Mouse (Mus musculus) brain, adult 2 months (tissue): ENCODE measurements around the gene Tbc1d17.
"Not testable (repeated sequence)": the region's sequence is repeated elsewhere in the genome, so short reads cannot be mapped to it uniquely, and the experiment has no call there.

ENCODE experiments used
- DNase-seq: peaks from one replicate; pipeline ENCODE4 v3.0.0; 2011; ENCODE audit warnings: low read depth, low spot score

Gene Tbc1d17

DNA sequence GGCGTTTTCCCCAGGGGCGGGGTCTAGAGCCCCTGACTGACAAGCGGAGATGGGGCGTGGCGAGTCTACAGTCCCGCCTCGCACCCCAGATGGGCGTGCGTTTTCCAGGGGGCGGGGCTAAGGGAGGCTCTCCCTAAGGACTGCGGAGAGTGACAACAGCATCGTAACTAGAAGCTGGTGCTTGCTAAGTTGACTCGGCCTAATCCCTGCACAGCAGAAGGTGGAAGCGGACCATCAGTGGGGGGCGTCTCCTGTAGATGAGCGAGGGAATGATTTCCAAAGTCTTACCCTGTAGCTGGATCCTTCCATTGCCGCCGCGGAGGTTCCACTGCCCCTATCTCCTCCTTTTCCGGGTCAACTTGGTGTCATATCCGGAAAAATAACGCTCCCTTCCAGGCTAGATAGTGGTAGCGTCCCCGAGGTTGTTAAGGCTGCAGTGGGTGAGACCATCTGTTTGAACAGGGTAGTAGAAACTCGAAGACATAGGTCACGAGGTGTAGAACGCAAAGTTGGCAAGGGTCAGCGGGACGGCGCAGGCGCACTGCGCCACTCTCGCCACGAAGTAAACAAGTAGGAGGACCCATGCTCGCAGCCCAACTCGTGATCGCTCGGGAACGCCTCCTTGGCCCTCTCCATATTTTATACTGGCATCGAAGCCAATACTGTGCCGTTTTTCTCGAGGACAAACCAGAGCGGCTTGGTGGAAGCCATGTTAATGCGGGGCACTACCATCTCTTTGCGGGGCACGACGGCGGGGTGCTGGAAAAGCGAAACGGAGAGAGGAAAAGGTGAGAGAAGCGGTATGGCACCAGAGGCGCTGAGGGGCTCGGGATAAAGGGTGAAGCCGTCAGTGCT is at the start of gene Tbc1d17, which contains the start of gene Akt1s1:
Tbc1d17 (minus strand) TSS at position 519 of the 855 bp plus-strand sequence.
Akt1s1 (plus strand) TSS at position 431 of the 855 bp plus-strand sequence.
- peak; percentile 100 for DNase-seq

DNA sequence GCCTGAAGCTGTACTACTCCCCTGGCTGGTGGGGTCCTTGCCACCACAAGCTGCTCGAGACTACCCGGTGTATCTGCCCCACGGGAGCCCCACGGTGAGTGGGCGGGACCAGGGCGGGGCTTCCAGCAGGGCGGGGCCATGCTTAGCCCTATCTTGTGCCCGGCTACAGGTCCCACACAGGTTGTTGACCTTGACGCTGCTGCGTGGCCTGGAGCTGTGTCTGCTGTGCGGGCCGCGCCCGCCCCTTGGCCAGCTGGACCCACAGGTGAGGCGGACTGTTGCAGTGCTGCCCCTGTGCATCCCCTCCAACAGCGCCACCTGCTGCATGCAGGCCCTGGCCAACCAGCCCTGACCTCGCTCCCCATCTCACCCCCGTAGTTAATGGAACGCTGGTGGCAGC is 49.7 kb upstream of the Tbc1d17 start:
- DNase-seq: no peak

DNA sequence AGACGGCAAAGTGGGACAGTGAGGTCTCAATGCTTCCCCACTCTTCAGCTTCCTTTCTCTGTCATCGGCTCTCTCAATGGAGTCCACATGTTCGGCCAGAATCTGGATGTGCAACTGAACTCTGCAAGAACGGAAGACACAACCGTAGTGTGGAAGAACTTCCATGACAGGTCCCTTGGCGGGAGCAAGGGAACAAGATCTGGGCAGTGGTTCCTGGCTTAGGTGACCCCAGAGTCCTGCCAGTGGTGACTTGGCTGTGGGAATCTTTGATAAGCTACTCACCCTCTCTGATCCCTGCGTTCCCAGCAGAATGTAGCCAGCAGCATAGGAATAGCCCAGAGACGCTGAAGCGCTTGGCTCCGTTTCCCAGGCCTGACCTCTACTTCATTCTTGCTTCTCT is 47.6 kb upstream of the Tbc1d17 start:
- DNase-seq: no peak

DNA sequence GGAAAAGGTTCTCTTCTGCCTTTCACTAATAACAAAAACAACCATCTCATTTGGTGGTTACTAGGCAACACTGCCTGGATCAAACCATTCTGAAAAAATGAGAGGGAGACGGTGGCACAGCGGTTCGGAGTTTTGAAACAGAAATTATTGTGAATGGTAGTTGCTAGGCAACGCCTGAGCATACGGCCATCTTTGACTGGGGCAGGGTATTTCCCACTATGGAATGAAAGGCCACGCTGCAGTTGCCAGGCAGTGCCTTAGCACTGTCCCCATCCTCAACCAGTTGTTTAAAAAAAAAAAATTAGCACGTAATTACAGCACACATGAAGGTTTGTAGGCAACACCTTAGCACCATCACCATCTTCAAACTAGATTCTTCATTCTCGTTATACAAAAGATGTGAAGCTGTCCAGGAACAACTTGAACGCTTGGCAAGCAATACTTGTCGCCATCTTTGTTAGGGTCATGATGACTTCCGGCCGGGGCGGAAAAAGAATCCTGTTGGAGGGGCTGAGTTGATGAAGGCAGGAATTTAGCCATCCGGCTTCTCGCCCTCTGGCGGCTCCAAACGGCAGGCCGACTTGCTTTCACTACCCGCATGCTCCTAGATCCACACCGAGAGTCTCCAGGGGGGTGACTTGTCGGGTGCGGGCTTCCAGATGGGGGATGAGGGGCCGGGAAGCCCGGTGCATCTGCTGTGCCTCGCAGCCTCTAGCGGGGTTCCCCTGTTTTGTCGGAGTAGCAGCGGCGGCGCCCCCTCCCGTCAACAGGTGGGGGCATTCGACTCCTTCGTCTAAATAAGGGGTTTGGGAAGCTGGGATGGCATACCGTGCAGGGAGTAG is 46.9 kb upstream of the Tbc1d17 start, which contains the start of gene Fuz:
Fuz (plus strand) TSS at position 487 of the 842 bp plus-strand sequence.
- peak; percentile 99 for DNase-seq

DNA sequence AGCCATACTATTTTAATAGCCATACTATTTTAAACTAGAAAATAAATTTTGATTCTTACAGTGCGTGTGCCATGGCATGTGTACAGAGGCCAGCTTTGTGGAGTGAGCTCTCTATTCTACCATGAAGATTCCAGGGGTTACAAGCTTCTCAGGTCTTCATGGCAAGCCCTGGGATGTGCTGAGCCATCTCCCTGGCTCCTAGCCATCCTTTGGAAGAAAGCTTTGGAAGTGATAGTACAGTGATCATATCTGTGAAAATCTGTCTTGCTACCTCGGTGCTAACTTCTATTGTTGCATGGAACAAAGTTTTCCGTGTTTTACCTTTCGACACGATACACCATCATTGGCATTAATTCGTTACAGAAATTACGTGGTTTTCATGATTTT is 46.3 kb upstream of the Tbc1d17 start:
- peak; percentile 68 for DNase-seq

DNA sequence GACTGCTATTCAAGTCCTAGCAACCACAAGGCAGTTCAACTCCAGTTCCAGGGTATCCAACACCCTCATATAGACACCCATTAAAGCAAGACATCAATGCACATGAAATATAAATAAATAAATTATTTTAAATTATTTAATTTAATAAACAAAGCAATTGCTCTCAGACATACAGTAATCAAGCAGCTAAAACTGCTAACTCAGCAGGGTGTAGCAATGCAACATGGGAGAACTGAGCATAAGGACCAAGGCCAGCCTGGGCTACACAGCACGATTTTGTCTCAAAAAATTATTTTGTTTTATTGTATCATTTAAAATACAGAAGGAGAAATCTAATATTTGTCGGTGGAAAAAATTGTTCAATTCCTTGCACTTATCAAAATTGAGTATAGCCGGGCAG is 45.3 kb upstream of the Tbc1d17 start:
- no peak for DNase-seq

DNA sequence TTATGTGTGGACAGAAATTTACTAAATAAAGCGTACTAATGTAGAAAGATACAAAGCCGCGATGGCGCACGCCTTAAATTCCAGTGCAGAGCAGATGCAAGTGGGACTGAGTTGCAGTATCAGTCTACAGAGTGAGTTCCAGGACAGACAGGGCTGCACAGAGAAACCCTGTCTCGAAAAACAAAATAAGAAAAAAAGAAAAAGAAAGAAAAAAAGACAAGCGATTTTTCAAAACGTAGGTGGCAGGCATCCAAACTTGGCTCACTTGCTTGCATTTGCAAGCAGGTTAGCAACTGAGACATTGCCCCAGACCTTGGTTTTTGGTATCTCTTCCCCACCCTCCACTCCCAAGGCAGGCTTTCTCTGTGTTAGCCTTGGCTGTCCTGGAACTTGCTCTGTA is 44.3 kb upstream of the Tbc1d17 start:
- DNase-seq: no peak

DNA sequence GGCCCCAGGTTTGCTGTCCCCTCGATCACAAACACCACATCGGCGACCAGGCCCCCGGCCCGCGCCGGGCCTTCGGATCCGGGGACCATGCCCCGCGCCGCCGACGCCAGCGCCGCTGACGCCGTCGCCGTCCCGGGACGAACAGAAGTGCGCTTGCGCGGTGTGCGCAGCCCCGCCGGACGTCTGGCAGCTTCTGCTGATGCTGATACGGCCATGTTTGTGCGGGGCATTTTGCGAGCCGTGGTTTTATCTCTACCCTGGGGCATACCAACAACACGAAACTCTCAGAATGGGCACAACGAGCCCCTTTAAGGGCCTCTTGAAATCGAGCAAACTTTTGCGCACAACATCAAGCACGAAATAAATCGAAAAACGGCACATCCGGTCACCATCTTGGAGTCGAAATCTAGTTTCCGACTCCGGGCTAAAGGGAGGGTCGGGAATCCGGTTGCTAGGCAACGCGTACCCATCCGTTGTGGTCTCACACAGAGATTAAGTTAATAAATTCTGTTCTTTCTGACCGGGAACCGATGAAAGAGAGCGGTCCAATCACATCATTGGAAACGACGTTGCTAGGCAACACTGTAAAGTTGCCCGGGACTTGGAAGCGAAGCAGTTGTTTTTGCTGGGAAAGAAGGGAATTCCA is 43.5 kb upstream of the Tbc1d17 start, which contains the start of gene Med25:
Med25 (minus strand) TSS at position 437 of the 646 bp plus-strand sequence.
- peak; percentile 97 for DNase-seq

DNA sequence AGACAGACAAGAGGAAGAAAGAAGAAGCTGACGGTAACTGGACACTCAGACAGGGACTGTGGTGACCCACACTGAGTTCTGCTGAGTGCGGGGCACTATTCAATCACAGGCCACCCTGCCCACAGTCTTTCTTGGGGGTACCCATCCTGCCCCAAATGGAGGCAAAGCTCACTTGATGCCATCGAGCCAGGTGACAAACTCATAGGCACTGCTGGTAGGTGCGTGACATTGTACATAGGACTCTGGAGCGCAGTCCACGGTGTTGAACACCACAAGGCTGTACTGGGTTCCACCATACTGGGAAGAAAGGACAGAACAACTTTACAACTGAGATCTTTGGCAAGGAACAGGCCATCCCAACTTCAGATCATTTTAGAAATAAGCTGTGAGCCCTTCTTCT is 42.7 kb upstream of the Tbc1d17 start:
- DNase-seq: no peak

DNA sequence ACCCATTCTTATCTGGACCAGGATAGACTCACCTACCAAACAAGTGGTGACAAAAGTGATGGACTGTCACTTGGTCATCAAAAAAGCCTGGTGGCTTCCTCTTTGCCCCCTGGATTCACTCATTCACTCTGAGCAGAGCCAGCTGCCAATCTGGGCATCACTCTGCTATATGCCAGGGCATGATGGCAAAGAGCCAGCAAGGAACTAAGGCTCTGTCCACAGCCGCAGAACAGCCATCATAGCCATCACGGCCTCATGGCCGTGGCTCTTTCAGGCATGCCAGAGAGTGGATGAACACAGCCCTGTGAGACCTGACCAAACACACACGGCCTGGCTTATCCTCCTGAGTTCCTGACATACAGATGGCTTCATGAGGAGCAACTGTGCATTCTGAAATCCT is 41.9 kb upstream of the Tbc1d17 start:
- DNase-seq: no peak

DNA sequence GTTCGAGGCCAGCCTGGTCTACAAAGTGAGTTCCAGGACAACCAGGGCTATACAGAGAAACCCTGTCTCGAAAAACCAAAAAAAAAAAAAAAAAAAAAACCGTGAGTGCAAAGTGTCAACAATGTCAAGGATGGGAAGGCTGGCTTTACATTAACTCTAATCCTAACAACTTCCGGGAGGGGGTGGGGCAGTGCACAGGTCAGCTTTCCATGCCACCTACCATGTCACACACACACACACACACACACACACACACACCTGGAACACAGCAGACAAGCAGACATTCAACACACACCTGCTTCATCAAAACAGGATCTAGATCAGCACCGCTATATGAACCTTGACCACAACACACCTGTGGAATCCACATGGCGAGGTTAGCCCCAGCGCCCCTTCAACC is 41.3 kb upstream of the Tbc1d17 start:
- DNase-seq: no peak

DNA sequence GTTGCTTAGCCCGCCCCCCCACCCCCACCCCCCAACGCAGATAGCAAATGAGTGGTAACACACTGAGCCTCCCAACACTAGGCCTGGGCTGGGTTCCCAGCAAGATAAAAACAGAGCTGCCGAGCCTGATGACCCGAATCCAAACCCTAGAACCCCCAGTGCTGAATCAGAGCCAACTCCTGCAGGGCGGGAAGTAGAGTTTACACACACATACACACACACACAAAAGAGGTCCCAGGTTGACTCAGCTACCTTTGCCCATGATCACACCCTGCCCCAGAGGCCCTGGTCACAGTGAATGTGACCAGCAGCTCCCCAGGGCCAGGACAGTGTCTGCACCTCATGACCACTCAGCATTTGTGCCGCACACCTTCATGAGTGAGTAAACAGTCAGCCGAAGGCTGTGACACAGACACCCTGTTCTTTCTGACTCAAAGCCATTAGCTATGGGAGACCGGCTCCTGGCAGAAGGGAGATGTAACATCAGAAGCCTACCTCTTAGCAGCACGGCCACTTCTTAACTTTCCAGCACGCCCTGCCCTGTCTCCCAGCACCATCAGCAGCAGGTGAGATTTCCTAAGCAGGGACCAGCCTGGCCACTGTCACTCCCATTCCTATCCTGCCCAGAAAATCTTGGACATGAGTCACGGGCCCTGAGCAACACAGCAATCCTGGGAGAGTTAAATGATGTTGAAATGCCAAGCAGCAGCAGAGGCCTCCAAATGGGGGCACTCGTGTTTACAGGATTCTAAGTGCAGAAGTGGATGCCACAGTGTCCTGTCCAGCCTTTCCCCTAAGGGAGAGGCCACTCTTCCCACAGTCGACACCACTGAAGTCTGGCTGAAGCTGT is 39.6 kb upstream of the Tbc1d17 start:
- DNase-seq: no peak

DNA sequence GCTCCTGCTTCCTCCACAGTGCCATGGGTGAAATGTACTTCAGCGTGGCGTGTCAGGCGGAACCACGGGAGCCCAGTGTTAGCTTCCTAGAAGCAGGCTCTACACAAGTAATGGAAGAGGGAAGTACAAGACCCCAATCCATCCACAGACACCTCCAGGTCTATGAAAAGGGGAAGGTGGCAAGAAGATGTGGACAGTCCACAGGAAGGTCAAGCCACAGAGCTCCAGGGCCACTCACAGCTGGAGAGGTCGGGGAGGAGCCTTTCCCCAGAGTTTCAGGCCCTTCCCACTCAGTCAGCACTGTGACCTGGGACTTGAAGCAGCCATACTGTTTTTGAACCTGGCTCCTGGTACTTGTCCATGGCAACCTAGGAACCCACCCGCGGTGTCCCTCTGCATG is 38.1 kb upstream of the Tbc1d17 start:
- DNase-seq: no peak

DNA sequence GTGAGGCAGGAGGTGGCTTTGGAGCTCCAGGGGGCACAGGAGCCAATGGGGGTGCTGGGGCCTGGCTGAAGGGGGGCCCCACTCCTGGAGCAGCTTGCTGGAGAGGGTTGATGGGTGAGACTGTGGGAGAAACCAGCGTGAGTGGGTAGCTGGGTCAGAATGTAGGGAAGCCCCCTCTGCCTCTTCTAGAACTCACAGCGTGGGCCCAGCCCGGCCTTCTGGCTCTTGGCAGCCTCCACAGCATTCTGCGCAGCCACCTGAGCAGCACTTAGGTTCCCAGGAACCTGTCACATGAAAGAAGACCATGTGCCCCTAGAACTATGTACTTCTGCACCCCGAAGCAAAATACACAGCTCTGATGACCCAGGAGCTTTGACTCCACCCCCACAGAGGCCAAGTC is 35.8 kb upstream of the Tbc1d17 start:
- no peak for DNase-seq

DNA sequence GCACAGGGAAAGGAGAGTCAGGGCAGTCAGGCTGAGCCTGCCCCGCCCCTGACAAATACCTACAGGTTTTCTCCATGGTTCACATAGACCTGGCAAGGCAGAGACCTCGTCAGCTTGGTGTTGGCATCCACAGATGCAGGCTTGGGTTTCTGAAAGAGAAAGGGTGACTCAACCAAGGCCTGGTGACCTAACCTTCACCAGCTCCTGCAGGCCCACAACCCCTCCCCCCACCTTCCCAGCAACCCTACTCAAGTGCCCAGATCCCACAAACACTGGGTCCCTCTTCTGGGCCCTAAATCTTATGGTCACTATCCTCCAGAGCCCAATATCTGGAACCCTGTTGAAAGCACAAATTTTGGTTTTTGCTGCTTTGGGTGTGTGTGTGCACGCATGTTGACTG is 34.2 kb upstream of the Tbc1d17 start:
- no peak for DNase-seq

DNA sequence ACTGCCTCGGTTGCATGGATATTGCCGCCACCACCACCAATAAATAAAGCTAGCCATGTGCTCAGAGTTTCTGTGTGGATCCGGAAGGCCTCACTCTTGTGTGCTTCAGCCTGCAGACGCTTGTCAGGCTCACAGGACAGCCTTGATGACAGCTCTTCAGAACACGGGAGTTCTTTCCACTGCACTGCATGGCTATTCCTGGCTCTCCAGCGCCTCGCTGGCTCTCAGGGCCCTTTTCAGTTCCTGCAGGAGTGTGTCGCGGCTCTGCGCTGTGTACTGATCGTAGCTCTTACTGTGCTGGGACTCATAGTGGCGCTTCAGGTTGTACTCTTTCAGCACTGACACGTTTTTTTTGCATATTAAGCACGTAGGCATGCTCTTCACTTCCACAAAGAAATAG is 29.0 kb upstream of the Tbc1d17 start:
- no peak for DNase-seq

DNA sequence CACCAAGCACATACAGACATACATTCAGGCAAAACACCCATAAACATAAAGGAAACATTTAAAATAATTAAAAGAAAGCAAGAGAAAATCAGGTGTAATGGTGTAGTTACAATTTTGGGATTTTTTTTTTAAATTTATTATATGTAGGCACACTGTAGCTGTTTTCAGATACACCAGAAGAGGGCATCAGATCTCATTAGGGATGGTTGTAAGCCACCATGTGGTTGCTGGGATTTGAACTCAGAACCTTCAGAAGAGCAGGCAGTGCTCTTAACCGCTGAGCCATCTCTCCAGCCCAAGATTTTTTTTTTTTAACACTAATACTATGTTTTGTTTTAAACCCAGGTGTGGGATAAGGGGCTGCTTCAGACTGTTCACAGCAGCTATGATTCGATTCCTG is 22.9 kb upstream of the Tbc1d17 start:
- DNase-seq: not testable (repeated sequence)

DNA sequence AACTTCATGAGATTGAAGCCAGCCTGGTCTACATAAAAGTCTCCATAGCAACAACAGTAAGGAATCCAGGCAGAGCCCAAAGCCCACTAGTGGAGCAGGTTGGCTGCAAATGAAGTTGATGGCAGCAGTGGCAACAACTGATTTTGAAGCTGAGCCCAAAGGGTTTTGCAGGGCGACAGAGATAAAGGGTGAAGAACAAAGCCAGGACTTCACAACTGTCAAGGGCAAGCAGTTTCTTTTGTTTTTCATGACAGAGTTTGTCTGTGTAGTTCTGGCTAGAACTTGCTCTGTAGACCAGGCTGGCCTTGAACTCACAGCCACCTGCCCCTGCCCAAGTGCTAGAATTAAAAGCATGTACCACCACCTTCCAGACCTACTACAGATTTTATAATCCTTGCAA is 22.3 kb upstream of the Tbc1d17 start:
- no peak for DNase-seq

DNA sequence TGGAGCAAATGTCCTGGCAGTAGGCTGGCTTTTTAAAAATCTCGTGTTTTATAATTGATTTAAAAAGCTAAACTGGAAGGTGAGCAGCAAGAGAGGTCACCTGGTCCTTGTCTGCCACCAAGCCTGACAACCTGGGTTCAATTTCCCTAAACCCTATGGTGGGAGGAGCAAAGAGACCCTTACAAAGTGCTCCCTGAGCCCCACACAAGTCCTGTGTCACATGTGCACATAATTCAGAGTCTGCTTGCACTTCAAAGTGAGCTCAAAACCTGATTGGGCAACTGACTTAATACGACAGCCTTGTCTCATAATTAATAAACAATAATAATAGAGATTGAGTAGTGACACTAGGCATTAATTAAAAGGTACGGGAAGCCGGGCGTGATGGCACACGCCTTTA is 21.7 kb upstream of the Tbc1d17 start:
- no peak for DNase-seq

DNA sequence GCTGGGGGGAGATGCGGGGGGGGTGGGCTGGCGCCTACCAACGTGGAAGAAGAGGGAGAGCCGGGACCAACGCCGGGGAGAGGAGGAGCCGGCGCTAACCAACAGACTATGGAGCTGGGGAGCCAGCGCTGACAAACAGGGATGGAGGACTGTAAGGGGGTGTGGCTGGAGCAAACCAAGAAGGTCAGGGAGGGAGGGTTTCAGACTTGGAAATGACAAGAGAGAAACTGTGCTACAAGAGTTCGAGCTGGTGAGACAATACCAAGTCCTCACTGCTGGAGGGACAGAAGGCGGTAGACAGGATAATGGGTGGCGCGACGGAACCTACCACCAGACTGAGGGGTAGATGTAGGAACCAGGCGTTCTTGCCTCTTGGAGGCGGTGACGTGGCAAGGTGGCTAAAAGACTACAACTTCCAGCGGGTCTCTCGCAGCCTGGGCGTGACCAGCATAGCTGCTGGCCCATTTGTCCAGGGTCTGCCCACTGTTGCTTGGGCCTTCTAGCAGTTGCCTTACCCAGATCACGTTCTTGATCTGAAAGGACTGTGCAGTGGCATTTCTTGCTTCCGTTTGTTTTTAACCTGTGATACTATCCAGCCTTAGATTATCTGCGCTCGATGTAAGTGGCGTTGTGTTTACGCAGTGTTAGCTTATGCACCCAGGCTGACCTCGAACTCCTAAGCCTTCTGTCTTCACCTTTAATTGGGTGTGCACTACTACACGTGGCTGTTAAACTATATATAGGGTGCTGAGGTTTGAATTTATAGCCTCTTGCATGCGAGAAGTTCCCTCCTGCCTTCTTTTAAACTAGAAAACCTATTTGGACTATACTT is 21.0 kb upstream of the Tbc1d17 start, which contains the start of gene Ptov1:
Ptov1 (minus strand) TSS at position 92 of the 832 bp plus-strand sequence.
- DNase-seq: peak; percentile 100
